Mouse (Mus musculus): ENCODE data around the gene Ing5.

DNA sequence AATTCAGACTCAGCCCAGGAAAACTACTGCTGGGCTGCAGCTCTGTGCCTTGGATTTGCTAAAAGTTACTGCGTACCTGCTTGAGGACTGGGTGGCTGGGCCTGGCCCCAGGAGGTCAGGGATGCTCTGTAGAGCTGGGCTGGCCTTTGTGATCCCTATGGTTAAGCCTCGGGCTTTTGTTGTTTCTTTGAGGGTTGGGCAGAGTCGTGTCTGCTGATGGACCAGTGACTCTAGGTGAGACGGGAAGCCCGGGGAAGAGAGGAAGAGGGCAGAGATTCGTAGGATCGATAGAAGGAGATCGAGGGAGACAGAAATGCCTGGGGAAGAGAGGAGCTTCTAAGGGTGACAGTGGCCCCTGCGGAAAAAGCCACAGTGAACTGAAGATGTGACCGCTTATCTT, 20.8 kb downstream of the Ing5 start, which contains the start of gene D2hgdh:
- no peak for TF ChIP-seq CTCF (IDR thresholded peaks at IDR 0.05; ENCODE audit: borderline replicate concordance, insufficient read depth, low read depth, low read length)
- TF ChIP-seq POLR2A (IDR thresholded peaks at IDR 0.05; ENCODE audit: borderline replicate concordance, insufficient read depth, low read length), result no peak
